Mouse (Mus musculus) MEL-GATA-1-ER (cell line): ENCODE measurements around the gene Gbp2b.
A peak's percentile ranks its signal among the peaks of the same experiment; 100 is the strongest.
"Not testable (repeated sequence)": the region's sequence is repeated elsewhere in the genome, so short reads cannot be mapped to it uniquely, and the experiment has no call there.

ENCODE experiments used
- DNase-seq: peaks from one replicate; pipeline ENCODE4 v3.0.0-alpha.2; 2012; ENCODE audit warnings: low read depth; ENCODE audit errors: extremely low read depth

The Gbp2b gene

GRCm38 (mm10) chr3:142594547-142594946, at the start of gene Gbp2b:
Gene Gbp2b (plus strand): TSS chr3:142594847.
- no peak for DNase-seq

GRCm38 (mm10) chr3:142546690-142547089, 48.0 kb upstream of the Gbp2b start:
- no peak for DNase-seq

- no peak for DNase-seq
These were observed 44.5 kb upstream of the Gbp2b start for GRCm38 (mm10) chr3:142550052-142550676.

GRCm38 (mm10) chr3:142554601-142555000, 40.0 kb upstream of the Gbp2b start:
- no peak for DNase-seq

GRCm38 (mm10) chr3:142555623-142556022, 39.0 kb upstream of the Gbp2b start:
- DNase-seq: no peak

GRCm38 (mm10) chr3:142559632-142560228, 34.9 kb upstream of the Gbp2b start, which contains the start of gene Gbp3:
Gene Gbp3 (plus strand): TSS chr3:142560026.
- peak; percentile 18 for DNase-seq

GRCm38 (mm10) chr3:142560296-142560948, 34.2 kb upstream of the Gbp2b start:
- peak; percentile 89 for DNase-seq

GRCm38 (mm10) chr3:142561045-142561646, 33.5 kb upstream of the Gbp2b start:
- no peak for DNase-seq

GRCm38 (mm10) chr3:142561666-142562065, 33.0 kb upstream of the Gbp2b start:
- DNase-seq: no peak

- not testable (repeated sequence) for DNase-seq
These were observed 27.2 kb upstream of the Gbp2b start for GRCm38 (mm10) chr3:142567490-142567889.

GRCm38 (mm10) chr3:142570738-142571137, 23.9 kb upstream of the Gbp2b start:
- no peak for DNase-seq

- DNase-seq: no peak
These were observed 17.5 kb upstream of the Gbp2b start for GRCm38 (mm10) chr3:142577108-142577507.

GRCm38 (mm10) chr3:142578342-142578741, 16.3 kb upstream of the Gbp2b start:
- no peak for DNase-seq

- DNase-seq: no peak
These were observed 11.6 kb upstream of the Gbp2b start for GRCm38 (mm10) chr3:142583067-142583466.

- DNase-seq: no peak
These were observed 7.3 kb upstream of the Gbp2b start for GRCm38 (mm10) chr3:142587386-142587785.

- DNase-seq: no peak
These were observed 5.8 kb upstream of the Gbp2b start for GRCm38 (mm10) chr3:142588888-142589287.

GRCm38 (mm10) chr3:142590431-142591067, 4.1 kb upstream of the Gbp2b start:
- DNase-seq: no peak

GRCm38 (mm10) chr3:142597923-142598322, 3.3 kb downstream of the Gbp2b start:
- DNase-seq: no peak

- no peak for DNase-seq
These were observed 7.0 kb downstream of the Gbp2b start for GRCm38 (mm10) chr3:142601675-142602074.

- no peak for DNase-seq
These were observed 24.0 kb downstream of the Gbp2b start for GRCm38 (mm10) chr3:142618658-142619057.

- DNase-seq: no peak
These were observed 25.0 kb downstream of the Gbp2b start for GRCm38 (mm10) chr3:142619606-142620005.
